Mouse (Mus musculus) thymus, postnatal 25 days (tissue): Measurements from ENCODE around the gene Usp29.
A peak's percentile ranks its signal among the peaks of the same experiment; 100 is the strongest.

Experiments used
- DNase-seq: peaks from one replicate; pipeline ENCODE4 v3.0.0; 2022

Gene Usp29

GRCm38 (mm10) chr7:6730241-6730640 is at the start of gene Usp29, which contains the start of gene Peg3:
Gene Usp29, plus strand, starts transcription at chr7:6730578.
Gene Peg3, minus strand, starts transcription at chr7:6730431.
- no peak for DNase-seq

GRCm38 (mm10) chr7:6685511-6685910 is 44.9 kb upstream of the Usp29 start:
- no peak for DNase-seq

GRCm38 (mm10) chr7:6696241-6697045 is 33.9 kb upstream of the Usp29 start, which contains the start of gene Zim1:
Gene Zim1, minus strand, starts transcription at chr7:6696450.
- DNase-seq: peak; percentile 2

- DNase-seq: no peak
Measured at GRCm38 (mm10) chr7:6699230-6699629, 31.1 kb upstream of the Usp29 start.

- DNase-seq: no peak
Measured at GRCm38 (mm10) chr7:6707416-6708015, 22.9 kb upstream of the Usp29 start.

- no peak for DNase-seq
Measured at GRCm38 (mm10) chr7:6708451-6709180, 21.8 kb upstream of the Usp29 start.

- no peak for DNase-seq
Measured at GRCm38 (mm10) chr7:6709396-6709795, 21.0 kb upstream of the Usp29 start.

- DNase-seq: peak; percentile 2
Measured at GRCm38 (mm10) chr7:6727351-6728121, 2.8 kb upstream of the Usp29 start.

GRCm38 (mm10) chr7:6728263-6728931 is 2.0 kb upstream of the Usp29 start:
- peak; percentile 1 for DNase-seq

GRCm38 (mm10) chr7:6729061-6729817 is 1.1 kb upstream of the Usp29 start:
- peak; percentile 3 for DNase-seq

- DNase-seq: no peak
Measured at GRCm38 (mm10) chr7:6730801-6731200, 423 bp downstream of the Usp29 start.

GRCm38 (mm10) chr7:6731373-6731772 is 995 bp downstream of the Usp29 start:
- DNase-seq: no peak

- DNase-seq: no peak
Measured at GRCm38 (mm10) chr7:6731930-6732329, 1.6 kb downstream of the Usp29 start.

- DNase-seq: no peak
Measured at GRCm38 (mm10) chr7:6736060-6736459, 5.7 kb downstream of the Usp29 start.

- DNase-seq: no peak
Measured at GRCm38 (mm10) chr7:6744281-6744904, 14.0 kb downstream of the Usp29 start.

- no peak for DNase-seq
Measured at GRCm38 (mm10) chr7:6749196-6749595, 18.8 kb downstream of the Usp29 start.

GRCm38 (mm10) chr7:6753440-6753839 is 23.1 kb downstream of the Usp29 start:
- no peak for DNase-seq

- no peak for DNase-seq
Measured at GRCm38 (mm10) chr7:6756777-6757291, 26.5 kb downstream of the Usp29 start.

GRCm38 (mm10) chr7:6759698-6760097 is 29.3 kb downstream of the Usp29 start:
- DNase-seq: no peak

GRCm38 (mm10) chr7:6760170-6760569 is 29.8 kb downstream of the Usp29 start:
- no peak for DNase-seq

- DNase-seq: no peak
Measured at GRCm38 (mm10) chr7:6765240-6765639, 34.9 kb downstream of the Usp29 start.
